Mouse (Mus musculus) stomach, embryonic 14.5 days (tissue): Measurements from ENCODE around the gene B3gnt5. TPM values are rescaled to one million over a fixed set of nuclear protein-coding genes. Genes with fewer than 3 reads are reported as not detected.
A peak's percentile ranks its signal among the peaks of the same experiment; 100 is the strongest.
"Not testable (repeated sequence)": the region's sequence is repeated elsewhere in the genome, so short reads cannot be mapped to it uniquely, and the experiment has no call there.

Source experiments
- ATAC-seq: fragments of 200-750 bp; cut with Nextera tagmentation; 2 replicates; pipeline ENCODE4 v1.8.0; 2017; ENCODE audit warnings: low read depth, moderate TSS enrichment; ENCODE audit not compliant: insufficient number of reproducible peaks, insufficient read depth, low FRiP score
- H3K27ac ChIP-seq: fragments of 300-500 bp; sonication (generic); 2 replicates; pipeline ENCODE4 v1.5.1; 2014; ENCODE audit warnings: mild to moderate bottlenecking, low read length, moderate library complexity, mixed read lengths
- H3K27me3 ChIP-seq: fragments of 300-500 bp; sonication (generic); 2 replicates; pipeline ENCODE4 v1.6.1; 2014; ENCODE audit warnings: low read length, control low read depth, mixed read lengths; ENCODE audit not compliant: control insufficient read depth, insufficient read depth
- H3K36me3 ChIP-seq: fragments of 300-500 bp; sonication (generic); 2 replicates; pipeline ENCODE4 v1.6.1; 2014; ENCODE audit warnings: mild to moderate bottlenecking, control low read depth, low read length, moderate library complexity, mixed read lengths; ENCODE audit not compliant: control insufficient read depth, insufficient read depth
- H3K4me1 ChIP-seq: fragments of 300-500 bp; sonication (generic); 2 replicates; pipeline ENCODE4 v1.6.1; 2014; ENCODE audit warnings: low read length, control low read depth, mixed read lengths; ENCODE audit not compliant: control insufficient read depth, insufficient read depth
- H3K4me2 ChIP-seq: fragments of 300-500 bp; sonication (generic); replicated peaks from 2 replicates; pipeline ENCODE4 v1.6.1; 2014; ENCODE audit warnings: low read depth, low read length, control low read depth
- H3K4me3 ChIP-seq: fragments of 300-500 bp; sonication (generic); 2 replicates; pipeline ENCODE4 v1.5.1; 2014; ENCODE audit warnings: low read depth, low read length, control low read depth
- H3K9ac ChIP-seq: fragments of 300-500 bp; sonication (generic); replicated peaks from 2 replicates; pipeline ENCODE4 v1.6.1; 2014; ENCODE audit warnings: low read depth, mild to moderate bottlenecking, control low read depth, low read length, moderate library complexity, mixed read lengths
- H3K9me3 ChIP-seq: fragments of 300-500 bp; sonication (generic); 2 replicates; pipeline ENCODE4 v1.6.1; 2016; ENCODE audit warnings: low read depth, low read length, control low read depth; ENCODE audit not compliant: control insufficient read depth
- WGBS: fragments of 180-500 bp; shearing (Covaris S2); extraction: QIAGEN DNeasy Blood & Tissue Kit; methylation state at CpG from one replicate; pipeline ENCODE4 v1.1.7; 2014; 5-methylcytosine and 5-hydroxymethylcytosine counted together
- polyA plus RNA-seq: library from polyadenylated mRNA; unstranded; fragments of >200 nt; fragmentation: Nextera tagmentation; extraction: Ambion mirVana; gene quantifications from 2 replicates; pipeline ENCODE4 v1.2.1, GENCODE M21; 2014

The B3gnt5 gene
- polyA plus RNA-seq = 24.3 TPM in 2 replicates

- H3K36me3 ChIP-seq = peaks cover 5% of the 10 kb centered on the region; the same call in 1 of the 2 replicates
- H3K4me3 ChIP-seq = peak within 1 kb of the TSS; percentile 66
- no peaks in the 10 kb centered on the region for H3K9me3 ChIP-seq
- peak within 1 kb of the TSS; percentile 92 for H3K27ac ChIP-seq
- WGBS = under 1% methylated on average over 15 of the region's 15 CpGs
- 0 out of 2 replicates have a peak, but pooled peaks cover 5% of the 10 kb centered on the region for H3K4me1 ChIP-seq
- H3K27me3 ChIP-seq = no peaks in the 10 kb centered on the region
- peak within 1 kb of the TSS; percentile 74 for H3K9ac ChIP-seq
- H3K4me2 ChIP-seq = peak within 1 kb of the TSS; percentile 75
- peak; percentile 95 for ATAC-seq
Observed at GRCm38 (mm10) chr16:19760074-19760473, at the start of gene B3gnt5. Gene B3gnt5 (plus strand): TSS chr16:19760208.

- no peak for ATAC-seq
- no peak overlapping the region for H3K4me3 ChIP-seq
- H3K9me3 ChIP-seq = no peaks in the 10 kb centered on the region
- no peaks in the 10 kb centered on the region for H3K27me3 ChIP-seq
- no peak overlapping the region for H3K9ac ChIP-seq
- WGBS = 63% methylated on average over 2 of the region's 2 CpGs
- H3K36me3 ChIP-seq = no peaks in the 10 kb centered on the region
- no peaks in the 10 kb centered on the region for H3K4me1 ChIP-seq
- H3K4me2 ChIP-seq = no peak overlapping the region
- no peak overlapping the region for H3K27ac ChIP-seq
Observed at GRCm38 (mm10) chr16:19720959-19721358, 39.0 kb upstream of the B3gnt5 start.

- H3K27me3 ChIP-seq, H3K27ac ChIP-seq, H3K9me3 ChIP-seq, H3K36me3 ChIP-seq, H3K4me3 ChIP-seq, ATAC-seq, H3K4me1 ChIP-seq, H3K4me2 ChIP-seq, H3K9ac ChIP-seq: not testable (repeated sequence)
- 42% methylated on average over 2 of the region's 2 CpGs for WGBS
Observed at GRCm38 (mm10) chr16:19724139-19724538, 35.9 kb upstream of the B3gnt5 start.

GRCm38 (mm10) chr16:19732896-19733295, 27.1 kb upstream of the B3gnt5 start:
- no peak for ATAC-seq

GRCm38 (mm10) chr16:19760505-19761496, 793 bp downstream of the B3gnt5 start:
- peak overlapping the region; percentile 66 for H3K4me3 ChIP-seq
- peak; percentile 48; the same call in 1 of the 2 replicates for ATAC-seq

More at GRCm38 (mm10) chr16:19732896-19733295, 27.1 kb upstream of the B3gnt5 start:
- 89% methylated on average over 1 of the region's 1 CpGs for WGBS
- Histone ChIP-seq H3K27me3 (no peaks in the 10 kb centered on the region), H3K4me3 (no peak overlapping the region), H3K4me2 (no peak overlapping the region), H3K36me3 (no peaks in the 10 kb centered on the region), H3K9me3 (no peaks in the 10 kb centered on the region), H3K27ac (no peak overlapping the region), H3K4me1 (no peaks in the 10 kb centered on the region), H3K9ac (no peak overlapping the region)

GRCm38 (mm10) chr16:19761691-19762090, 1.7 kb downstream of the B3gnt5 start:
- no peak for ATAC-seq
- 0 out of 2 replicates have a peak, but pooled peaks cover 5% of the 10 kb centered on the region for H3K4me1 ChIP-seq
- no peaks in the 10 kb centered on the region for H3K27me3 ChIP-seq
- H3K36me3 ChIP-seq = peaks cover 16% of the 10 kb centered on the region
- H3K4me3 ChIP-seq = peak overlapping the region; percentile 66
- no peaks in the 10 kb centered on the region for H3K9me3 ChIP-seq
- peak overlapping the region; percentile 75 for H3K4me2 ChIP-seq
- peak overlapping the region; percentile 74 for H3K9ac ChIP-seq
- no peak overlapping the region for H3K27ac ChIP-seq
- WGBS = 30% methylated on average over 1 of the region's 1 CpGs

More at GRCm38 (mm10) chr16:19760505-19761496, 793 bp downstream of the B3gnt5 start:
- Histone ChIP-seq H3K9ac (peak overlapping the region; percentile 74), H3K27ac (peak overlapping the region; percentile 92), H3K4me2 (peak overlapping the region; percentile 75), H3K27me3 (no peaks in the 10 kb centered on the region), H3K9me3 (no peaks in the 10 kb centered on the region), H3K36me3 (peaks cover 10% of the 10 kb centered on the region), H3K4me1 (0 out of 2 replicates have a peak, but pooled peaks cover 5% of the 10 kb centered on the region)
- under 1% methylated on average over 61 of the region's 61 CpGs for WGBS

- Histone ChIP-seq H3K4me3 (no peak overlapping the region), H3K27ac (no peak overlapping the region), H3K9me3 (no peaks in the 10 kb centered on the region), H3K9ac (no peak overlapping the region), H3K27me3 (no peaks in the 10 kb centered on the region), H3K4me2 (no peak overlapping the region), H3K36me3 (peaks cover 29% of the 10 kb centered on the region), H3K4me1 (0 out of 2 replicates have a peak, but pooled peaks cover 5% of the 10 kb centered on the region)
- no peak for ATAC-seq
- WGBS = 96% methylated on average over 3 of the region's 3 CpGs
Observed at GRCm38 (mm10) chr16:19766107-19766506, 6.1 kb downstream of the B3gnt5 start.

- Histone ChIP-seq H3K9ac (no peak overlapping the region), H3K4me2 (no peak overlapping the region), H3K9me3 (no peaks in the 10 kb centered on the region), H3K27me3 (no peaks in the 10 kb centered on the region), H3K27ac (no peak overlapping the region), H3K4me3 (no peak overlapping the region), H3K4me1 (no peaks in the 10 kb centered on the region), H3K36me3 (peaks cover 29% of the 10 kb centered on the region)
- WGBS = 92% methylated on average over 5 of the region's 5 CpGs
- ATAC-seq = no peak
Observed at GRCm38 (mm10) chr16:19768046-19768445, 8.0 kb downstream of the B3gnt5 start.
